Mouse (Mus musculus) kidney, adult 2 months (tissue): ENCODE data around the gene Ctc1. TPM values are rescaled to one million over a fixed set of nuclear protein-coding genes. Genes with fewer than 3 reads are reported as not detected.
A peak's percentile ranks its signal among the peaks of the same experiment; 100 is the strongest.
"Not testable (repeated sequence)": the region's sequence is repeated elsewhere in the genome, so short reads cannot be mapped to it uniquely, and the experiment has no call there.

ENCODE experiments used
- DNase-seq: peaks from one replicate; pipeline ENCODE4 v3.0.0; 2021
- H3K27ac ChIP-seq: fragments of 200-500 bp; 2 replicates; pipeline ENCODE4 v1.5.1; 2012; ENCODE audit warnings: low read depth, low read length, control low read depth, inconsistent platforms; ENCODE audit not compliant: insufficient read depth
- H3K27me3 ChIP-seq: fragments of 200-500 bp; replicated peaks from 2 replicates; pipeline ENCODE4 v1.6.1; 2012; ENCODE audit warnings: mild to moderate bottlenecking, moderate library complexity, low read length, inconsistent platforms; ENCODE audit not compliant: control insufficient read depth, insufficient read depth
- H3K36me3 ChIP-seq: fragments of 200-500 bp; 2 replicates; pipeline ENCODE4 v1.6.1; 2012; ENCODE audit warnings: mild to moderate bottlenecking, moderate library complexity, low read length, inconsistent platforms; ENCODE audit not compliant: control insufficient read depth, insufficient read depth
- H3K4me1 ChIP-seq: fragments of 200-500 bp; 2 replicates; pipeline ENCODE4 v1.6.1; 2011; ENCODE audit warnings: low read length; ENCODE audit not compliant: control insufficient read depth, insufficient read depth
- H3K4me3 ChIP-seq: fragments of 200-500 bp; 2 replicates; pipeline ENCODE4 v1.5.1; 2011; ENCODE audit warnings: mild to moderate bottlenecking, low read depth, low read length, control low read depth; ENCODE audit not compliant: insufficient read depth
- CTCF ChIP-seq: fragments of 200-500 bp; conservative IDR thresholded peaks from 2 replicates; pipeline ENCODE4 v1.5.1; 2011; ENCODE audit warnings: low read depth, mild to moderate bottlenecking, control low read depth, low read length, moderate library complexity, mixed read lengths; ENCODE audit not compliant: insufficient read depth, insufficient read length
- POLR2A ChIP-seq: fragments of 200-500 bp; IDR thresholded peaks from one replicate; pipeline ENCODE4 v1.6.1; 2011; ENCODE audit warnings: low read depth, low read length, control low read depth
- WGBS: fragments of 180-500 bp; shearing (Covaris S2); methylation state at CpG from one replicate; pipeline ENCODE4 v1.1.7; 2018; 5-methylcytosine and 5-hydroxymethylcytosine counted together
- polyA plus RNA-seq: library from polyadenylated mRNA; depleted of rRNA; stranded (reverse); fragments of >200 nt; gene quantifications from 2 replicates; pipeline ENCODE4 v1.2.3, GENCODE M21; 2012

Gene Ctc1
- polyA plus RNA-seq, 1 experiment = 30.1 TPM

DNA sequence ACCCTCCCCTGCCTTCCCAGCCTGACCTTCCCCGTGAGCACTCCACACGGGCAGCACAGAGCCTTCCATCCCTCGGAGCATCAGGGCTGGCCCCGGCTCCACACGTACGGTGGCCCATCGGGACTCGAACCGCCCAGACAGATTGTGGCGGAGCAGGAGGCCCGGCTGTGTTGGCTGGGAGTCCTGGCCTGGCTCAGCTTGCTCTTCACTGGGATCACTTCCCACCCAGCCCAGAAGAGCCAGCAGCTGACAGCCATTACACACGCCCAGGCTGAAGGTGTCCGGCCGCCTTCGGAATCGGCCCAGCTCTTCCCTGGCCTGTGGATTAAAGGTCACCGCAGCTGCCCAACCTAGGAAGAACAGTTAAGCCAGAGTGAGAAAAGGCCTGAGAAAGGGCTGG is 27.4 kb upstream of the Ctc1 start:
- H3K4me3 ChIP-seq = no peak overlapping the region
- no peaks in the 10 kb centered on the region for H3K27me3 ChIP-seq
- no peaks in the 10 kb centered on the region for H3K36me3 ChIP-seq
- no peak for TF ChIP-seq POLR2A
- TF ChIP-seq CTCF = no peak
- H3K4me1 ChIP-seq = 0 out of 2 replicates have a peak, but pooled peaks cover 2% of the 10 kb centered on the region
- WGBS = 81% methylated on average over 16 of the region's 17 CpGs
- H3K27ac ChIP-seq = no peak overlapping the region
- DNase-seq = no peak

DNA sequence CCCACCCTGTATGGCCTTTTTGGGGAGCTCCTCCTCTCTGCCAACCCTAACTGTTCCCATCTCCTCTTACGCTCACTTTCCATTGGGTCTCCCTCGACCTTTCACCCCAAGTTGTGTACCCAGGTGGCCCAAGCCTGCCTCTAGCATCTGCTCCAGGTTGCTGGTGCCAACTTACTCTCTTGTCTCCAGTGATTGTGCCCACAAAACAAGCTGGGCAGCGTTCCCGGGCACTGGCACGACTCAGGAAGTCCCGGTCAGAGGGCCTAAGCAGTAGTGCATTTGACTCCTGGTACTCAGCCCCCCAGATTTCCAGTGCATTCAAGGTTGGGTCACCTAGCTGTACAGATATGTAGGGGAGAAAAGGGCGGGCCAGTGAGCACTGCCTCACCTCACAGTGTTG is 22.6 kb upstream of the Ctc1 start:
- Histone ChIP-seq H3K4me1 (no peaks in the 10 kb centered on the region), H3K27me3 (no peaks in the 10 kb centered on the region), H3K4me3 (no peak overlapping the region), H3K36me3 (no peaks in the 10 kb centered on the region; the same call in 1 of the 2 replicates), H3K27ac (no peak overlapping the region)
- DNase-seq = no peak
- 88% methylated on average over 7 of the region's 7 CpGs for WGBS
- TF ChIP-seq POLR2A = no peak
- TF ChIP-seq CTCF = no peak

DNA sequence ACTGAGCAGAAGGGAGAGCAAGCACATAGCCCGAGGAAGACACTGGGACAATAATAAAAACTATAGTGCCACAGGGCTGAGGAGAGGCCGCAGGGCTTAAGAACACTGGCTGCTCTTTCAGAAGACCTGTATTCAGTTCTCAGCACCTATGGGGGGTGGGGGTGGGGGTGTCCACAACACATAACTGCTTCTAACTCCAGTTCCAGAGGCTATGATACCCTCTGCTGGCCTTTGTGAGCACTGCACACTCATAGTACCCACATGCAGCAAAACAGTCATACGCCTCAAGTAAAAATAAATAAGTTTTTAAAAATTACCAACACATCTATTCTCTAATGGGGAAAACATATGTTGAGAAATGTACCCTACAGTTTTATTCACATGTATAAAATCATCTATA is 21.3 kb upstream of the Ctc1 start:
- H3K27ac ChIP-seq = no peak overlapping the region
- no peaks in the 10 kb centered on the region for H3K27me3 ChIP-seq
- TF ChIP-seq CTCF = 0 out of 2 replicates have a peak, but pooled peaks have one; percentile 14
- no peak for TF ChIP-seq POLR2A
- no peaks in the 10 kb centered on the region; the same call in 1 of the 2 replicates for H3K36me3 ChIP-seq
- no peak overlapping the region for H3K4me3 ChIP-seq
- 95% methylated on average over 3 of the region's 3 CpGs for WGBS
- DNase-seq = no peak
- no peaks in the 10 kb centered on the region for H3K4me1 ChIP-seq

DNA sequence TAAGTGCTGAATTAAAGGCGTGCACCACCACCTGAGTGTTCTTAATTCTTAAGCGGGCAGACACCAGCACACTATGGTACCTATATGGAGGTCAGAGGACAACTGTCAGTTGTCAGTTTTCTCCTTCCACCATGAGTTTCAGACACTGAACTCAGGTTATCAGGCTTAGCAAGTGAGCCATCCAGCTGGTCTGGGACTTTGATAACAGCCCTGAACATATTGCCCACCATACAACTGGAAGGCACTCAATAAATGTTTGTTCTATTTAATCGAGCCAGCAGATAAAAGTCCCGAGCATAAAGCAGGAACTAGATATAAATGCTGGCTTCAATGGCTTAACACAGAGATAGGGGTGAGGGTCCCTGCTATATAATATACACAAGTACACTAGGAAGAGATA is 18.6 kb upstream of the Ctc1 start:
- Histone ChIP-seq H3K27ac (no peak overlapping the region), H3K27me3 (no peaks in the 10 kb centered on the region), H3K4me3 (no peak overlapping the region), H3K4me1 (no peaks in the 10 kb centered on the region), H3K36me3 (peaks cover 2% of the 10 kb centered on the region)
- 95% methylated on average over 4 of the region's 4 CpGs for WGBS
- TF ChIP-seq POLR2A (no peak), CTCF (no peak)
- no peak for DNase-seq

DNA sequence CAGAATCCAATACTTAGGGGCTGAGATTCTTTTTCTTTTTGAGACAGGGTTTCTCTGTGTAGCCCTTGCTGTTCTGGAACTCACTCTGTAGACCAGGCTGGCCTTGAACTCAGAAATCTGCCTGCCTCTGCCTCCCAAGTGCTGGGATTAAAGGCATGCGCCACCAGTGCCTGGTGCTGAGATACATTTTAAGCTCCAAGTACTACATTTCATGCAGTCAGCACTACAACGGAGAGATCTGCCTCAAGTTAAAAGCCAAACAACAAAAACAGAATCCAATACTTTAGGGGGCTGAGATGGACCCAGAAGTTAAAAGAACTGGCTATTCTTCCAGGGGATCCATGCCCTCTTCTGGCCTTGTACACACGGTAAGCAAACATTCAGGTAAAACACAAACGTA is 12.9 kb upstream of the Ctc1 start:
- WGBS = 93% methylated on average over 4 of the region's 4 CpGs
- H3K36me3 ChIP-seq, H3K27ac ChIP-seq, H3K27me3 ChIP-seq, H3K4me1 ChIP-seq, H3K4me3 ChIP-seq, DNase-seq: not testable (repeated sequence)

DNA sequence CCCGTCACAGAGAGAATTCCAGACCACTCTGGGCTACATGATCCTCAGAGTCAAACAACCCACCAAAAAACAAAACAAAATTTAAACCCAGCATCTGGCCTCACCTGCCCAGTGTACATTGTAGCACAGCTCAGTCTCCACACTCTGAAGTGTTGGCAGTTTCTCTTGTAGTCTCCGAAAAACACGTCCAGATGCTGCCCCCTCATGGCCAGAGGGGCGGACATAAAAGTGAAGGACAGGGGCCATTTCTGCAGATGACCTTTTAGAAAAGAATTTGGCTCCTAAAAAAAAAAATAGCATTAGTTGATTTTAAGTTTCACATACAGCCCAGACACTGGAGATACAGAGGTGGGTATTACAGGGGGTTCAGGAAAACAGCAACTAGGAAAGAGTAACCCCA is 12.1 kb upstream of the Ctc1 start:
- Histone ChIP-seq H3K36me3 (peaks cover 2% of the 10 kb centered on the region), H3K27me3 (no peaks in the 10 kb centered on the region), H3K4me3 (no peak overlapping the region), H3K4me1 (no peaks in the 10 kb centered on the region), H3K27ac (no peak overlapping the region)
- peak; percentile 39 for DNase-seq
- 40% methylated on average over 4 of the region's 4 CpGs for WGBS
- 0 out of 2 replicates have a peak, but pooled peaks have one; percentile 33 for TF ChIP-seq CTCF
- TF ChIP-seq POLR2A = no peak

DNA sequence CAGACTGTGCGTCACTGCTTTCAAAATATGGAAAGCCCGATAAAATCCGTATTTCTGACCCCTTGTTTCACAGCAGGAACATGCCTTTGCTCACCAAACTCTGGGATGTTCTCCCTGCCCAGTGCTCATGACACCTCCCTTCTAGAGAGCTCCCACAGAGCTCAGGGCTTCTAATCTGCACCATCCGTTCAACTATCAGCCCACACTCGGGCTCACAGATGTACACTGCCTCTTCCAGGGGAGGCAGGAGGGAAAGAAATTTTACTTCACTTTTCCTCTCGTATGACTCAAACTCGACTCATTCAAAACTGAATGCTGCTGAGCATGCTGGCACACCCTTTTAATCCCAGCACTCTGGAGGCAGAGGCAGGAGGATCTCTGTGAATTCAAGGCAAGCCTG is 10.5 kb upstream of the Ctc1 start:
- Histone ChIP-seq H3K27me3 (no peaks in the 10 kb centered on the region), H3K4me1 (no peaks in the 10 kb centered on the region), H3K36me3 (peaks cover 2% of the 10 kb centered on the region), H3K27ac (no peak overlapping the region), H3K4me3 (no peak overlapping the region)
- 86% methylated on average over 7 of the region's 7 CpGs for WGBS
- no peak for TF ChIP-seq POLR2A
- no peak for TF ChIP-seq CTCF
- no peak for DNase-seq

DNA sequence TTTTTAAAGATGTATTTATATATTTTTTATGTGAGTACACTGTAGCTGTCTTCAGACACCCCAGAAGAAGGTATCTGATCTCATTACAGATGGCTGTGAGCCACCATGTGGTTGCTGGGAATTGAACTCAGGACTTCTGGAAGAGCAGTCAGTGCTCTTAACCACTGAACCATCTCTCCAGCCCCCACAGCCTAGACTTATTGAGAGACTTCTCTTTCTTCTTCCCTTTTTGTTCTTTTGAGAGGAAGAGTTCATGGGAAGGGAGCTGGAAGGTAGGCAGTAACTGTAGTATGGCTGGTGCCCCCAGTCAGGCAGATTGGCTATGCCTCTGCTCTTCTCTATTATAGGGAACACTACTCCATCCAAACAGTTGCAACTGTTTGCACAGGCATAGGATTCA is 9.1 kb upstream of the Ctc1 start:
- H3K36me3 ChIP-seq, H3K27me3 ChIP-seq, H3K27ac ChIP-seq, H3K4me3 ChIP-seq, DNase-seq, H3K4me1 ChIP-seq: not testable (repeated sequence)
